Mouse (Mus musculus): ENCODE data around the gene Sik3. TPM values are rescaled to one million over a fixed set of nuclear protein-coding genes. Genes with fewer than 3 reads are reported as not detected.

The Sik3 gene
- total and polyA plus RNA-seq, 2 experiments from 2014 or later = 12.5 to 38.4 TPM

GRCm38 (mm10) chr9:46013616-46014015, 996 bp downstream of the Sik3 start:
- Histone ChIP-seq H3K27ac (ENCODE audit: low read depth, low read length) (peak overlapping the region; percentile 93), H3K9me3 (ENCODE audit: low read length) (no peaks in the 10 kb centered on the region), H3K4me2 (ENCODE audit: low read depth, low read length, poor library complexity, severe bottlenecking) (peak overlapping the region; percentile 90), H3K36me3 (ENCODE audit: insufficient read depth, low read length) (no peaks in the 10 kb centered on the region), H3K4me1 (ENCODE audit: insufficient read depth, low read length) (peaks cover 6% of the 10 kb centered on the region), H3K27me3 (ENCODE audit: insufficient read depth, low read length) (no peaks in the 10 kb centered on the region), H3K9ac (replicated peaks; ENCODE audit: low read length, poor library complexity, severe bottlenecking) (peak overlapping the region; percentile 97), H3K4me3 (ENCODE audit: low read depth, low read length) (peak overlapping the region; percentile 99)
- no peak for TF ChIP-seq CTCF (IDR thresholded peaks at IDR 0.05)
- peak; percentile 31 for DNase-seq (ENCODE audit: low spot score)
- no peak for ATAC-seq (ENCODE audit: low FRiP score)
- WGBS = 0% methylated on average over 5 of the region's 5 CpGs

DNA sequence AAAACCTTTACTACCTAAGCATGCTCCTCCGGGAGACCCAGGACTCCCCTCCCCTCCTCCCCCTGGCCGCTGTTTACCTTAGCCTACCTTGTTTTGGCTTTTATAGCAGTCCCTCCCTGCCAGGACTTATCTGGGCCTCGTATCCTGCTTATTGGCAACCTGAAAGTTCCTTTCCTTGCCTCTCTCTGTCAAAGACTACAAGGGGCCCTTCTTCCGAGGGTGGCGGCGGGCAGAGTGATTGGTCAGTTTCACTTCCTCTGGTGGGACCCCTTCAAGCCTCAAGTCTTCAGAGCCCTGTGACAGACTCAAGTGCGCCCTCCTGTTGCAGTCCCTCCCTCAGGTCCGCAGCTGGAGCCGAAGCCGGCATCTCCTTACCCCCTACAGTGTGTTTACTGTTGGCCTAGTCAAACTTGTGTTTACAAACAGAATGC, 1.6 kb downstream of the Sik3 start:
- DNase-seq (ENCODE audit: low spot score) (peak; percentile 50), ATAC-seq (ENCODE audit: low FRiP score) (no peak)
- Histone ChIP-seq H3K36me3 (ENCODE audit: insufficient read depth, low read length) (0 out of 2 replicates have a peak, but pooled peaks cover 4% of the 10 kb centered on the region), H3K9me3 (ENCODE audit: low read length) (no peaks in the 10 kb centered on the region), H3K27ac (ENCODE audit: low read depth, low read length) (0 out of 2 replicates have a peak overlapping the region, but pooled peaks have one; percentile 26), H3K27me3 (ENCODE audit: insufficient read depth, low read length) (no peaks in the 10 kb centered on the region), H3K4me2 (ENCODE audit: low read depth, low read length, poor library complexity, severe bottlenecking) (peak overlapping the region; percentile 90), H3K4me1 (ENCODE audit: insufficient read depth, low read length) (peaks cover 6% of the 10 kb centered on the region), H3K9ac (replicated peaks; ENCODE audit: low read length, poor library complexity, severe bottlenecking) (peak overlapping the region; percentile 50; the same call in 1 of the 2 replicates), H3K4me3 (ENCODE audit: low read depth, low read length) (peak overlapping the region; percentile 99)
- peak; percentile 54 for TF ChIP-seq CTCF (IDR thresholded peaks at IDR 0.05)
- 2% methylated on average over 10 of the region's 10 CpGs for WGBS

DNA sequence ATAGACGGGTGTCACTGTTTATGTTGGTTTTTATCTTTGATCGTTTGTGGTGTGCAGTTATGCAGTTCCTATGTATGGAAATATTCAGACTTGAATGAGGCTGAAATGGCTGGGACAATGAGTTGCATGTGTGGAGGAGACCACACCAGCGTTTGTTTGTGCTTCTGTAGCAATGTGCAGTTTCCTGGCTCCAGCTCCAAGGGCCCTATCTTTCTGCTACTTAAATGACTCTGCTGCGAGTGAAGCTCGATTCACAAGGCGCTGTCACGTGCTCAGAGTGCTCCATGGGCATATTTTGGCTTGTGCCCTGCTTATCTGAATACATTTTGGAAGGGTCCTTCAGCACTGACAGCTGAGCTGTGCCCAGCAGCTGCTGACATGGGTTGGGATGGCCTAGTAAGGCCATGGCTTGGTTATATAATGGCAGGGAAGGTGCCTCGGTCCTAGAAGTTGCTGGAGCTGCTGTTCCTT, 2.5 kb downstream of the Sik3 start:
- 0 out of 2 replicates have a peak, but pooled peaks cover 4% of the 10 kb centered on the region for H3K36me3 ChIP-seq (ENCODE audit: insufficient read depth, low read length)
- WGBS = 26% methylated on average over 8 of the region's 8 CpGs
- H3K9me3 ChIP-seq (ENCODE audit: low read length) = no peaks in the 10 kb centered on the region
- H3K27ac ChIP-seq (ENCODE audit: low read depth, low read length) = peak overlapping the region; percentile 38; the same call in 1 of the 2 replicates
- H3K4me1 ChIP-seq (ENCODE audit: insufficient read depth, low read length) = peaks cover 6% of the 10 kb centered on the region
- ATAC-seq (ENCODE audit: low FRiP score) (no peak), DNase-seq (ENCODE audit: low spot score) (peak; percentile 41)
- H3K4me3 ChIP-seq (ENCODE audit: low read depth, low read length) = peak overlapping the region; percentile 99; the same call in 1 of the 2 replicates
- peak overlapping the region; percentile 90 for H3K4me2 ChIP-seq (ENCODE audit: low read depth, low read length, poor library complexity, severe bottlenecking)
- TF ChIP-seq CTCF (IDR thresholded peaks at IDR 0.05) = no peak
- H3K27me3 ChIP-seq (ENCODE audit: insufficient read depth, low read length) = no peaks in the 10 kb centered on the region
- H3K9ac ChIP-seq (replicated peaks; ENCODE audit: low read length, poor library complexity, severe bottlenecking) = no peak overlapping the region

GRCm38 (mm10) chr9:46015831-46016230, 3.2 kb downstream of the Sik3 start:
- Histone ChIP-seq H3K27ac (ENCODE audit: low read depth, low read length) (no peak overlapping the region), H3K4me3 (ENCODE audit: low read depth, low read length) (no peak overlapping the region; the same call in 1 of the 2 replicates), H3K36me3 (ENCODE audit: insufficient read depth, low read length) (0 out of 2 replicates have a peak, but pooled peaks cover 4% of the 10 kb centered on the region), H3K9me3 (ENCODE audit: low read length) (no peaks in the 10 kb centered on the region), H3K9ac (replicated peaks; ENCODE audit: low read length, poor library complexity, severe bottlenecking) (no peak overlapping the region), H3K4me1 (ENCODE audit: insufficient read depth, low read length) (peaks cover 6% of the 10 kb centered on the region), H3K27me3 (ENCODE audit: insufficient read depth, low read length) (no peaks in the 10 kb centered on the region), H3K4me2 (ENCODE audit: low read depth, low read length, poor library complexity, severe bottlenecking) (peak overlapping the region; percentile 90)
- DNase-seq (ENCODE audit: low spot score) = peak; percentile 42
- 17% methylated on average over 9 of the region's 9 CpGs for WGBS
- TF ChIP-seq CTCF (IDR thresholded peaks at IDR 0.05) = no peak
- no peak for ATAC-seq (ENCODE audit: low FRiP score)

GRCm38 (mm10) chr9:46016417-46016816, 3.8 kb downstream of the Sik3 start:
- no peak overlapping the region for H3K4me2 ChIP-seq (ENCODE audit: low read depth, low read length, poor library complexity, severe bottlenecking)
- ATAC-seq (ENCODE audit: low FRiP score) = no peak
- peaks cover 6% of the 10 kb centered on the region for H3K4me1 ChIP-seq (ENCODE audit: insufficient read depth, low read length)
- WGBS = 62% methylated on average over 4 of the region's 4 CpGs
- H3K9me3 ChIP-seq (ENCODE audit: low read length) = no peaks in the 10 kb centered on the region
- 0 out of 2 replicates have a peak, but pooled peaks cover 4% of the 10 kb centered on the region for H3K36me3 ChIP-seq (ENCODE audit: insufficient read depth, low read length)
- TF ChIP-seq CTCF (IDR thresholded peaks at IDR 0.05) = no peak
- no peak overlapping the region for H3K9ac ChIP-seq (replicated peaks; ENCODE audit: low read length, poor library complexity, severe bottlenecking)
- no peak overlapping the region for H3K4me3 ChIP-seq (ENCODE audit: low read depth, low read length)
- no peak for DNase-seq (ENCODE audit: low spot score)
- H3K27ac ChIP-seq (ENCODE audit: low read depth, low read length) = no peak overlapping the region
- H3K27me3 ChIP-seq (ENCODE audit: insufficient read depth, low read length) = no peaks in the 10 kb centered on the region

- Histone ChIP-seq H3K4me2 (ENCODE audit: low read depth, low read length, poor library complexity, severe bottlenecking) (no peak overlapping the region), H3K27me3 (ENCODE audit: insufficient read depth, low read length) (no peaks in the 10 kb centered on the region), H3K4me3 (ENCODE audit: low read depth, low read length) (no peak overlapping the region), H3K27ac (ENCODE audit: low read depth, low read length) (no peak overlapping the region), H3K9me3 (ENCODE audit: low read length) (no peaks in the 10 kb centered on the region), H3K9ac (replicated peaks; ENCODE audit: low read length, poor library complexity, severe bottlenecking) (no peak overlapping the region), H3K36me3 (ENCODE audit: insufficient read depth, low read length) (0 out of 2 replicates have a peak, but pooled peaks cover 4% of the 10 kb centered on the region), H3K4me1 (ENCODE audit: insufficient read depth, low read length) (peaks cover 6% of the 10 kb centered on the region)
- ATAC-seq (ENCODE audit: low FRiP score) (no peak), DNase-seq (ENCODE audit: low spot score) (no peak)
- TF ChIP-seq CTCF (IDR thresholded peaks at IDR 0.05) = no peak
- WGBS = 90% methylated on average over 6 of the region's 6 CpGs
Measured at GRCm38 (mm10) chr9:46018316-46018715, 5.7 kb downstream of the Sik3 start.
